Mouse (Mus musculus) heart, adult 9 months (tissue): ENCODE measurements around the gene Spa17.

Experiments
- DNase-seq, 2 experiments: peaks; one replicate each; pipeline ENCODE4 v3.0.0; 2022; ENCODE audit warnings: low spot score in 2 of 2

The Spa17 gene

DNA sequence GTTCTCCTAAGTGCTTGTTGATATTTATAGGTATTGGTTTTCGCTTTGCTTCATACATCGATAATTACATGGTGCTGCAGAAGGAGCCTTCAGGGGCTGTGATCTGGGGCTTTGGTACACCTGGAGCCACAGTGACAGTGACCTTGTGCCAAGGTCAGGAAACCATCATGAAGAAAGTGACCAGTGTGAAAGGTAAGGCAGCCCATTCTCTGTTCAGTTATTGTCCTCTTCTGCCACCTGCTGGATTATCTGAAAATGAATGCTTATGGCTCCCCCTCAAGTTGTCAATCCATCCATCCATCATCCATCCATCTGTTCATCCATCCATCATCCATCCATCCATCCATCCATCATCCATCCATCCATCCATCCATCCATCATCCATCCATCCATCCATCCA, 3.2 kb upstream of the Spa17 start:
- peak in 1 of 2 experiments; percentile 34 for DNase-seq

DNA sequence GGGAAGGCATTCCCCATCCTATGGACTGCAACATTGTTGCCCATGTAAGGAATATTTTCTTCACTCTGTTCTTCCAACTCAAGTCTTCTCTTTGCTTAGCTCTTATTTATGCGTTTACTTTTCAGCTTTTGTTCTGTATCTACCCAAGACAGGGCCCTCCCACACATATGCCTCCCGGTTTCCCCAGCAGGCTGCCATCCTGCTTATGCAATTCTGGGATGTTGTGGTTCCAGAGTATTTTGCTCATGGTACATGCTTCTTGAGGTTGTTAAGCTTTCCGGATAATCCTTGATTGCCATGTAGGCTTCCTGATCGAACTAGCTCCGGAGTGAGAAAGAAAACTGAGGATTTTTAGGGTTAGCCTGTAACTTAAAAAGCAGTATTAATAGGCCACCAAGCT, 1.7 kb upstream of the Spa17 start:
- DNase-seq, result no peak

DNA sequence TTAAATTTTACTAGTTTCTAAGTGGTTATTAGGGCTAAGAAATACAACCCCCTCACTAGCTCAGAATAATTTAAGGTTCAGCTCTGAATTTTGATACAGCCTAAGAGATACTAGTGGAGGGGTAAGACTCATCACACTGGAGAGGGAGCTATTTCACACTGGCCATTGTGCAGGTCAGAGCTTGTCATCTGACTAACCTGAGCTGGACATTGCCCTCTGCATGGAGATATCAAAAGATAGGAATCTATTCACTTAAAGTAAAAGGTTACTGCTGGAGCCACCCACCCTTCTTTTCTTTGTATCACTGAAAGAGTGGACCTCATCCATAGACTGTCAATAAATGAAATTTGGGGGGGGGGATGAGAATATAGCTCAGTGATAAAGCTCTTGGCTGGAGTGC, 794 bp upstream of the Spa17 start:
- no peak for DNase-seq

DNA sequence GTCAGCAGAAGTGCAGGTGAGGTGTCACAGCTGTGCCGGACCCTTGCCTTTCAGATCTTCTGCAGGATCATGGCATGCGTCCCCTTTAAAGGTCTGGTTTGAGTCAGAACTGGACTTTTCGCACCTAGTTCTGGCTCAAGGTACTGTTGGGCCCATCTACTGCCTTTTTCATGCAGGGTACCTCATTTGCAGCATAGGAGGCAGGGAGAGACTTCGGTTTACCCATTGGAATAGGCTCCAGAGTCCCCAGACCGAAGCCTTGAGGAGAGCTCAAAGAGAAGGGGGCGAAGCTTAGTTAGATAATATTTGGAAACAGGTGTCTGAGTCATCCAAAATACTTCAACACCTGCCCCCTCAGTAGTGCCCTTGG, 374 bp upstream of the Spa17 start:
- no peak for DNase-seq

DNA sequence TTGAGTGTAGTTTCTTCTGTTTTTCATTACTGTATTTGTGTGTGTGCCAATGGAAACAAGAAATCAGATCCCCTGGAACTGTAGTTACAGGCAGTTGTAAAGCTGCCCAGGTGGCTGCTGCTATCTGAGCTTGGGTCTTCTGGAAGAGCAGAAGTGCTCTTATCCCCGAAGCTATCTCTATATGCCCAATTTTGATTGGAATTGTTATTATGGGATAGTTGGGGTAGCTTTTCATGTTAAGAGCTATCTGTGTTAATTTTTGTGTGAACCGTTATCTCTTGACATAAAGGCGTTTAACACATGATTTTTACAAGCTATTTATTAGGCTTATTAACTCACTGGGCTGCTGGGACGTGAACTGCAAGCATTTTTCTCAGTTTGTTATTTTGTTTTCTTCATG, 4.0 kb downstream of the Spa17 start:
- DNase-seq, result no peak

DNA sequence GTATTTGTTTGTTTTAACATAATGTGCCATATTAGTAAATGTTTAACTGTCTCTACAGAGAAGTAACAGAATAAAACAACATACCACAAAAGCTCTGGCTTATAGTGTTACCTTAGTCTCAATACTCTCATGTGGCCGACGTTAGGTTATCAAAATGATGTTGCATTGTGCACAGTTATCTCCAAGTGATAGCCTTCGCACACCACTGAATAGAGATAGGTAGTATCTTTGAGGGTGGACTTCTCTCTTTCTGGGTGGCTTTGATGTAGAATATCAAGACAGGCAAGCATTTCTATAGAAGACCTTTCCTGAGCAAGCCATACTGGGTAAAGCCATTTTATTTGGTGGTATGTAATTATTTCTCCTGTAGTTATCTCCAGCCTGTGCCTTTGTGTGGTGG, 8.4 kb downstream of the Spa17 start:
- no peak for DNase-seq

DNA sequence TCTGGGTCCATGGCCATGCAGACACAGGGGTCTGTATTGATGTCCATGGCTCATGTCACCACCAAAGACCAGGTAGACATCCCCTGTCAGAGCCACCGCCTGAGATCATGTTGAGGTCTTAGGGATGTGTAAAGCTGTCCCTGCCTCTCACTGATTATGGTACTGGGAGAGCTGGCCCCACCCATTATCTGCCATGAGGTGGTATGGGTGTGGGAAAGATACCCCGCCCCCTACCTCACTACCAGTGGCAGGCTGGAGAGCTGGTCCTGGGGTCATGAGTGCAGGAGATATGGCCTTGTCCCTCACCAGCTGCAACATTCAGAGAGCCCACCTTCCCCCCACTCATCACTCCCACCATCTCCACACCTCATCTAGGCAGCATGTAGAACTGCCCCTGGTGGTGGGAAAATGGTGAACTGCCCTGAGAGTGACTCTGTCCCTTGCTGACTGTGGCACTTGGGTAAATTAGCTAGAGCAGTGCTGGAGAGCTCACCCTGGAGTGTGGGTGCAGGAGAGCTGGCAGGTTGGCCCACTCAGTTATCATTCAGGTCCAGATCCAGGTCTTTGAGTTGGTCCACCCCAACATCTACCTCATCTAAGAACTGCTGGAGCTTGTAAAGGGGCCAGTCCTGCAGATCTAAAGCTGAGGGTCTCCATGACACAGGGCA, 12.8 kb downstream of the Spa17 start:
- no peak for DNase-seq

DNA sequence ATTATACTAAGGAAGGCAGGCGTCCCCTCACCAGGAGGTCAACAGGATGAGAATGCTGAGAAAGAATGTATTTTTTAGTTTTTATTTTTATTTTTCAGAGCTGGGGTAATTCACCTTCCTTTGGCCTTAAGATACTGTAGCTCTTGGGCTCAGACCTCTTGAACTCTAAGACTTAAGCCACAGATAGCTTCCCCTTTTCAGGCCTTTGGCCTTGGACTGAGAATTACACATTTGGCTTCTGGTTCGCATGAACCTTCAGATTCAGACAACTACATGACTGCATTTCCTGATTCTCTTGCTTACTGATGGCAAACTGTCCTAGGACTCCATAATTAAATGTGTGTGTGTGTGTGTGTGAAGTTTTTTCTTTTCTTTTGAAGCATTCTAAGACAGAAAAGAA, 14.9 kb downstream of the Spa17 start:
- no peak for DNase-seq

DNA sequence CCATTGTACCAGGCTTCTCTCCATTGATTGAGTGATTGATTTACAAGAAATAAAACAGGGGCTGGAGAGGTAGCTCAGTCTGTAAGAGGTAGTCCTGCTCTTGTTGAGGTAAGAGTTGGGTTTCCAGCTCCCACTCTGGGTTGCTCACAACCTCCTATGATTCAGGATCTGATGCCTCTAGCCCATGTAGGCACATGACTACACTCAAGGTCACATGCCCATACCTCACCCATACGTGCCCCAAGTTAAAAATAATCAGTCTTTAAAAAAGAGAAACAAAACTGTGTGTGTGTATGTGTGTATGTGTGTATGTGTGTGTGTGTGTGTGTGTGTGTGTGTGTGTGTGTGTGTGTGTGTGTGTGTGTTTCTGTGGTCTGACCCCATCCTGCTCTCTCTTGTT, 18.0 kb downstream of the Spa17 start:
- DNase-seq, result no peak

DNA sequence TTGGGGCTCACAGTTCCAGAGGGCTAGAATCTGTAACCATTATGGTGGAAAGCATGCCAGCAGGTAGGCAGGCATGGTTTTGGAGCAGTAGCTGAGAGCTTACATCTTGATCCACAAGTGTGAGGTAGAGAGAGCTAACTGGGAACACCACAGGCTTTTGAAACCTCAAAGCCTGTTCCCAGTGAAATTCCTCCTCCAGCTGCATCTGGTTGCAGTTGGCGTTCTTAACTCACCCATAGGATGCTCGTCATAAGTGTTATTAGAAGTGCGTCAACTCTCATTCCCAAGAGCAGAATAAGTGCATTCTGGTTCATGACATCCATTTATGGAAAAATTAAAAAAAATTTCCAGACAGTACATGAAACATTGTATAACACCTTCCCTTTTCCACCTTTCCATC, 19.8 kb downstream of the Spa17 start:
- no peak for DNase-seq

DNA sequence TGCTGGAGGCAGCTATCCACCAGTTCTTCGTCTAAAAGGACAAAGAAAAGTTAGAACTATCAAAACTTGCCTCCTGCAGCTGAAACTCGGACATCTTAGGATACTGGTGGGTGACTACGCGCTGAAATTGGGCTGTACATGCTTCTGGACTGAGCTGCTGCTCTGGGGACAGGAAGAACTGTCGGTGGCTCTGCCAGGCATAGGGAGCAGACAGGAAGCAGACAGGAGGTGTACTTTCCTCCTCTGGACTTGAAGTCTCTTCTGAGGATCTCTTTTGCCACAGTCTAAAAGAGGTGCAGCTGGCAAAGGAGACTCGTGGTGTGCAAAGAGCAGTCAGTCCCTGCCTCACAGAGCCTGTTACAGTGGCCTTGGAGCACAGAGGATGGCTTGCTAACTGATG, 20.9 kb downstream of the Spa17 start:
- DNase-seq, result no peak

DNA sequence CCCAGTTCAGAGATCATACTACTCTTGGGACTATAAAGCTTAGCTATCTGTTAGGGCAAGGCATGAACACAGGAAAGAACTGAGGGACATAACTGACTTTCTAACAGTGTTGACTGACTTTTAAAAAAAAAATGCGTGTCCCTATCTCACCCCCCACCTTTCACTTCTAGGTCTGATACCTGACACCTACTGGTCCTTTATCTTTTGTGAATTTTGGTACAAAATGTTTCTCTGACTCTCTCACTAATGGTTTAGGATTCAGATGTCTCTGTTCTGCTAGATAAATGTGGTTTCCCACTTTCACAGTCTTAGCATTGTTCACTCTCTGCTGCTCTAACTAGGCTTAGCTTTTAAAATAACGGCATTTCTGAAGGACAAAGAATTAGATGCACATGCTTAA, 21.5 kb downstream of the Spa17 start:
- no peak for DNase-seq

DNA sequence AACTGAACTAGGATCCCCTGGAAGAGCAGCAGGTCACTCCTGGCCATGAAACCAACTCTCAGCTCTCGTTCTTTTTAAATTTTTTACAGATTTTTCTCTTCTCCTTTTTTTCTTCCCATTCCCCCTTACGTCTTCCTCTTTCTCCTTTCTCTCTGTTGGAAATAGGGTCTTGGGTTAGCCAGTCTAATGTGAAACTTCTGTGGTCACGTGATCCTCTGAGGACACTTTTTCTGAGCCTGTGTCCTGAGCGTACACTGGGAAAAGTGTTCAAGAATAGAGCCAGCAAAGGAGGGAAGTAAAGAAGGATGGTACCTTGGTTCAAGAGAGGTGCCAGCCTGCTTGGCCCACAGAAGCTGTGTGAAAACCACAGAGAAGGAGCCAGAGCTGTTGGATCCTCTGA, 23.1 kb downstream of the Spa17 start:
- no peak for DNase-seq

DNA sequence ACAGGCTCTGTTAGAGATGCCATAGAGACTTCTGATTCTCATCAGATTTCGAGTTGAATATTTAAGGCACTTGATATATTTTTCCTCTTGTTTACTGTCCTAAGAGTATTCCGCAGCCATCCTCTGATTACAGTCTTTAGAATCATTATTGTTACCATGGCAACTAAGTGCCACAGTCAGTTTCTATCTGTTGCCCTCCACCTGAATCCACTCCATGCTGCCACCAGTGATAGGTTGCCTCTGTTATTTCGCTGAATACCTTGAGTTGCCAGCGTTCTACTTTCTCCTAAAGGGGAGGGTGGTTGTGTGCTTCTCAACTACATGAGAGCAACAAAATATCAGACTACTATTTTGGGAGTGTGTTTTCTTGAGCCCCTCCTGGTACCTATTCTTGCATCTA, 26.8 kb downstream of the Spa17 start:
- DNase-seq, result no peak

DNA sequence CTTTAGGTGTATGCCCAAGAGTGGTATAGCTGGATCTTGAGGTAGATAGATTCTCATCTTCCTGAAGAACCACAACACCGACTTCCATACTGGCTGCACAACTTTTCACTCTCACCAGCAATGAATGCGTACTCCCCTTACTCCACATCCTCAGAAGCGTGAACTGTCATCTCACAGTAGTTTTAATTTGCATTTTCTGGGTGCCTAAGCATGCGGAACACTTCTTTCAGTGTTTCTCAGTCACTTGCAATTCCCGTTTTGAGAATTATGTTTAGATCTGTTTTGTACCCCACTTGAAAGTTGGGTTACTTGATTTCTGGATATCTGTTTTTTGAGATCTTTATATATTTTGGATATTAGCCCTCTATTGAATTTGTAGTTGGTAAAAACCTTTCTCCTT, 29.9 kb downstream of the Spa17 start:
- DNase-seq, result no peak

DNA sequence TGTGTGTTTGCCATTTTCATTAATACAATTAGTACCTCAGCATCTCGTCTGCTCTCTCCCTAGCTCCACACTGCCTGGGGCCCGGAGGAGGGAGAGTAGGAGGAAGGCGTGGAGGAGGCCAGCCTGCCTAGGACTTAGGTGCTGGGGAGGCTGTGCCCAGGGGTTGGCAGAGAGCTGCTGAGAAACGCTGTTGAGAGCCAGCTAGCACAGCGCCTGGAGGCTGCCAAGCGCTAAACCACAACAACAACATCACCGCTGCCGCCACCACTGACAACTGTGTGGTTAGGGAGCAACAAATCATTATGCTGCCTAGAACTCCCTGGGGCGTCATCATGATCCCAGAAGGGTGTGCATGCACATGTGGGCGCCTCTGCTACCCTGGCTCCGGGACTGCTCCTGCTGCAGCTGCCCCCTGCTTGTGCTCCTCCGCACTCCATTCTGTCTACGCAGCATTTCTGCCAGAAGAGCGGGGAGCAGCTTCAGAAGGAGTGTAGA, 37.0 kb downstream of the Spa17 start:
- DNase-seq, result no peak

DNA sequence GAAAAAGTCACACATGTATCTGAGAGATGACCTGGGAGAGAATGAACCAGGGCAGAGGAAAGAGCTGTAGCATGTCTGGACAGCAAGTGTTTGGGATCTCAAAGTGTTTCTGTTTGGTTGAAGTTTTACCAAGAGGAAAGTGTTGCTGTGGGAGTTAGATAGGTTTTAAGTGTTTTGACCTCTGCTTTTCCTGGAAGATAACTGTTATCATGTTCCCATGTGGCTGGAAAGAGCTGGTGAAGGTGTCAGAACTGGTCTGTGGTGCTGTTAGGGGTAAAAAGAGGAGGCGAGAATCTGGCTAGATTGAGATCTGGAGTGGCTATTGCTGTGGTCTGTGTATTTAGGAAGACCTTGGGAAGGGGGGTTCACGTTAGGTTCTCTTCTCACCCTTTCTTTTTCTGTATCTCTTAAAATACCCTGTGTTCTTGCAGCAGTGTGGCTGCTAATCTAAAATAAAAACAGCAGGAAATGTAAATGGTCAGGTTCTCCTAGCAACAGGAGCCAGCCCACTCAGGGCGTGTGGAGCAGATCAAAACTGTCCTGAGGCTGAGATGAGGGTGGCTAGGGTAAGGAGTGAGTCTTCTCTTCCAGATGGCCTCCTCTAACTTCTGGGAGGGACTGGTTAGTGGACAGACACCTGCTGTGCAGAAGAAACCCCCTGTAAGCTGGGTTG, 41.2 kb downstream of the Spa17 start:
- no peak for DNase-seq

DNA sequence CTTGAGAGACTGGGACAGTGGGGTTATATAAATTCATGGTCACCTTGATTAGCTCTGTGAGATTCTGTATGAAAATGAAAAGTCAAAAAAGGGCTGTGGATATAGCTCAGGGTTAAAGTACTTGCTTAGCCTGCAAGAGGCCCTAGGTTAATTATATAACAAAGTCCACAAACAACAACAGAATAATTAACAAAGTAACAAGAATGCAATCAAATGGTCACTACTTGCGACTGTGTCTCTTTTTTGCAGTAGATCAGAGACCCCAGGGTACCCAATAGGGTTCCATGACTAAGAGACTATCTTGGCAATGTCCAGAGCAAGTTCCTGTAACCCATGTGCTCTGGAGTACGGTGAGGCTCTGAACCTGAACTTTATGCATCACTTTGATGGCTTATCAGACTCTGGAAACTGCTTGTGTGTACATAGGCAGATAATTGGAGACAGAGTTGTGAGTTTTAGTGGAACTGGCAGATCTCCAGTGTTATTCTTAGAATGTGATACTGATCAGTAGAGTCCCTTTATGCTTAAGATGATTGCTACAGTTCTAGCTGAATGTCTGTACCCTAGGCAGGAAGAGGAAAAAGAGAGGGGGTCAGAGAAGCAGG, 44.2 kb downstream of the Spa17 start:
- no peak for DNase-seq

DNA sequence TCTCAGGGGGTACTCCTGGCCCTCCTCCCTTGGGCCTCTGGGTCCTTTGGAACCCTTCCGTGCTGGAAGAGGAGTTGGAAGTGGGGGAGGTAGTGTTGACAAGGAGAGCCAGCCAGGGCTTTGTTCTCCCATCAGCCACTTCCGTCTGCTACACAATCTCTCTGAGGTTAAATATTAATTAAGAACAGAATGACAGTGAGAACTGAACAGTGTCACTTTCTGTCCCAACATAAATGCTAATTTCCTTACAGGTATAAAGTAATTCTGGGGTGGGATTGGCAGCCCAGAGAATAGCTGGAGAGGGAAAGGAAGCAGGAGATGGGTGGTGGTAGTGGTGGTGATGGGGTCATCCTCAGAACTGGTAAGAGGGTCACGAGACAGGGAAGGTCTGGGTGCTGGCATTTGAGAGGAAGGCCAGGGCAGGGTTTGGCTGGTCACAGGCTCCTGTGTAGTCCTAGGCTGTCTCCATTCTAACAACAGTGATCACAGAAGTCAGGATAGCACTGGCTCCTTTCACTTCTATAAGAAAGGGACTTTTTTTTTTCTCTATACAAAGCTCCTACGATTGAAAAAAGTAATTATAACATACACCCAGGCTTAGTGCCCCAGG, 44.8 kb downstream of the Spa17 start:
- DNase-seq, result peak in 1 of 2 experiments; percentile 16

DNA sequence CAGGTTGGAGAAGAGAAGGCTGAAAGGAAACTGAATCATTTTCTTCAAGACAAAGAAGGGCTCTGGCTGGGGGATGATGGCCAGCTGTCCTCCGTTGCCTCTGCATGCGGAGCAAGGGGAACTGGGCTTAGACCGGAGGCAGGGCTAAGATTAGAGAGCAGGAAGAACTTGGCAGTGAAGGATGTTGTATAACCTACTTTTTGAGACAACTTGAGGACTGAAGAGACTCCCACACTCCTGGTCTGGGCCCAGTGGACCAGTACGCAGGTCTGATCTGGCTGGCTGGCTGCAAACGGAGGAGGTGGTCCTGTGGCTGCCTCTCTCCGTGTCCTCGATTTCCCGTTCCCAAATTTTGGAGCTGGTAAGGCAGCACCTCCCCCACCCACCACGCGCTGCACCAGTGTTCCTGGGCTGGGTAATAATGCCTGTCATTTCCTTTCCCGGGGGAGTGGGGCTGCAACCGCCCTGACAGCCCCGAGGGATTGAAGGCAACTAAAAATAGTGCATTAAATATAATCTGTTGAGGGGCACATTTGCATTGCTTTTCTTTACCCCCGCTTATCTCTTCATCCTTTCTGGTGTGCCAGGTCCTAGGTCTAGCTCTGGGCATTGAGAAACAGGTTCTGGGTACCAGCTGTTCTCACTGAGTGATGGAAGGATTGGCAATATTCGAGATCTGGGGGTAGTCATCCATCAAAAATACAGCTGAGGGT, 45.5 kb downstream of the Spa17 start:
- peak; percentile 38 to 57 for DNase-seq

DNA sequence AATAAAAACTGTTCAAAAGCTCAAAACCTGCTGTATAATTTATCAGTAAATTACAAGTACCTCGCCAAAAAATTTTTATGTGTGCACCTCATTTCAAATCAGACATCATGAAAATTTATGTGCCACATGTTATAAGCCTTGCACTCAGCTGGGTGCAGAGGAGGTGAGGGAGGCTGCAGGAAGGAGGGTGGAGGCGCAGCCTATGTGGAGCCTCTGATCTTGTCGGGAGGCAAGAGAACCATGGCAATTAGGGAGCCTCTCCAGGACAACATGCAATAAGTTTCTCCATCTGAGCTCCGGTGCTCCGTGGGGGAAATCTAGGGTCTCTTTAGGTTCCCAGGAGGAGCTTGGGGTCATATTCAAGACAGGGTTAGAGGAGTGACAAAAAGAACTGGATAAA, 46.1 kb downstream of the Spa17 start:
- DNase-seq, result no peak

DNA sequence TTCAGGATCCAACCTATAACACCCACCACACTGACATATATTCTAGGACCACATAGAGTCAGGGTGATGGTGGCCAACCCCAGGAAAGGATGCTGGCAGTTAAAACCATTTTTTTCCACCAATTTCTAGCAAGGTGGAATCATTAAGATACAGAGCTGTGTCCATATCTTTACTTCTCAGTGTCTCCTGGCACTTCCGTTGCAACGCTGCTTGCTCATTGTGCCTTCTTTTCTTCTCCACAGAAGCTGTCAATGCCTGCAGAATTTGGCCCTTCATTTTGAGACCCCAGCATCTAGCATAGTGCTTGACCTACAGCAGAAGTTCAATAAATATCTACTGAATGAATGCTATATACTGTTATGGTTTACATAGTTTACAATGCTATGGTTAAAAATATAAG, 46.5 kb downstream of the Spa17 start:
- no peak for DNase-seq
